Mouse (Mus musculus) forebrain, embryonic 11.5 days (tissue): Measurements from ENCODE around the gene Stum. TPM values are rescaled to one million over a fixed set of nuclear protein-coding genes. Genes with fewer than 3 reads are reported as not detected.

Experiments used
- ATAC-seq: fragments of 200-750 bp; cut with Nextera tagmentation; replicated peaks from 2 replicates; pipeline ENCODE4 v1.8.0; 2017; ENCODE audit warnings: moderate TSS enrichment; ENCODE audit not compliant: low FRiP score
- DNase-seq: peaks from one replicate; pipeline ENCODE4 v3.0.0-alpha.2; 2017; ENCODE audit warnings: low spot score
- H3K27ac ChIP-seq: fragments of 300-500 bp; sonication (generic); 2 replicates; pipeline ENCODE4 v1.5.1; 2014; ENCODE audit warnings: low read depth, low read length
- H3K27me3 ChIP-seq: fragments of 300-500 bp; sonication (generic); 2 replicates; pipeline ENCODE4 v1.6.1; 2014; ENCODE audit warnings: mild to moderate bottlenecking, low read length, mixed read lengths; ENCODE audit not compliant: control insufficient read depth, insufficient read depth
- H3K36me3 ChIP-seq: fragments of 300-500 bp; sonication (generic); 2 replicates; pipeline ENCODE4 v1.6.1; 2014; ENCODE audit warnings: mild to moderate bottlenecking, low read length, moderate library complexity, mixed read lengths; ENCODE audit not compliant: control insufficient read depth, insufficient read depth
- H3K4me1 ChIP-seq: fragments of 300-500 bp; sonication (generic); replicated peaks from 2 replicates; pipeline ENCODE4 v1.6.1; 2014; ENCODE audit warnings: low read length, mixed read lengths; ENCODE audit not compliant: control insufficient read depth, insufficient read depth
- H3K4me2 ChIP-seq: fragments of 300-500 bp; sonication (generic); 2 replicates; pipeline ENCODE4 v1.6.1; 2014; ENCODE audit warnings: low read depth, mild to moderate bottlenecking, low read length, moderate library complexity, mixed read lengths; ENCODE audit not compliant: severe bottlenecking
- H3K4me3 ChIP-seq: fragments of 300-500 bp; sonication (generic); 2 replicates; pipeline ENCODE4 v1.5.1; 2014; ENCODE audit warnings: low read depth, low read length
- H3K9ac ChIP-seq: fragments of 300-500 bp; sonication (generic); 2 replicates; pipeline ENCODE4 v1.6.1; 2014; ENCODE audit warnings: low read length
- H3K9me3 ChIP-seq: fragments of 300-500 bp; sonication (generic); 2 replicates; pipeline ENCODE4 v1.6.1; 2016; ENCODE audit warnings: low read length, mixed read lengths; ENCODE audit not compliant: control insufficient read depth
- WGBS: fragments of 180-500 bp; shearing (Covaris S2); extraction: QIAGEN DNeasy Blood & Tissue Kit; methylation state at CpG from one replicate; pipeline ENCODE4 v1.1.7; 2014; 5-methylcytosine and 5-hydroxymethylcytosine counted together
- polyA plus RNA-seq: library from polyadenylated mRNA; unstranded; fragments of >200 nt; fragmentation: Nextera tagmentation; extraction: Ambion mirVana; gene quantifications from 2 replicates; pipeline ENCODE4 v1.2.1, GENCODE M21; 2014

Gene Stum
- polyA plus RNA-seq, 1 experiment from 2014 or later, result 0.55 TPM

GRCm38 (mm10) chr1:180481956-180482355 is 1.3 kb downstream of the Stum start:
- 5% methylated on average over 10 of the region's 10 CpGs for WGBS
- no peak overlapping the region for H3K4me3 ChIP-seq
- no peak overlapping the region for H3K9ac ChIP-seq
- ATAC-seq (0 out of 2 replicates have a peak, but pooled peaks have one; percentile 28), DNase-seq (no peak)
- H3K9me3 ChIP-seq, result no peaks in the 10 kb centered on the region
- peaks cover 20% of the 10 kb centered on the region for H3K27me3 ChIP-seq
- H3K4me1 ChIP-seq, result peaks cover 10% of the 10 kb centered on the region; the same call in 1 of the 2 replicates
- no peaks in the 10 kb centered on the region for H3K36me3 ChIP-seq
- H3K27ac ChIP-seq, result no peak overlapping the region
- H3K4me2 ChIP-seq, result no peak overlapping the region

GRCm38 (mm10) chr1:180481331-180481730 is 2.0 kb downstream of the Stum start:
- Histone ChIP-seq H3K9ac (no peak overlapping the region), H3K27me3 (peaks cover 20% of the 10 kb centered on the region), H3K9me3 (no peaks in the 10 kb centered on the region), H3K36me3 (no peaks in the 10 kb centered on the region), H3K4me2 (no peak overlapping the region), H3K27ac (no peak overlapping the region), H3K4me1 (peaks cover 10% of the 10 kb centered on the region; the same call in 1 of the 2 replicates), H3K4me3 (no peak overlapping the region)
- WGBS, result 40% methylated on average over 8 of the region's 8 CpGs
- DNase-seq (no peak), ATAC-seq (no peak)

DNA sequence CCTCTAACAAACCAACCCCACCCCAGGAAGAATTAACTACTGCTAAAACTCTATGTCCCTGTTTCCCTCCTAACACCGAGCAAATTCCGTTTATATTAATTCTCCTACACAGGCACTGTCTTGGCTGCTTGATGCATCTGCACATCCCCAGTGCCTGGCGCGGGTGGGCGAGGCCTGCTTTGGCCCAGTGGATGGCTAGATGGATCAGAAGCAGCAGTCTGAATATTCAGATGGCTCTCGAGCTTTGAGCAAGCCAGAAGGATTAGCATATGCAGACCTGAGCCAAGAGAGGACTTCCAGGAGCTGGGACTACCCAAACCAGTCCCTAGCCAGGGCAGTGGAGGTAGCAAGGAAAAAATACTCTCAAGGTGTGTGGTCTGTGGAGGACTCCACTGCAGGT is 3.0 kb downstream of the Stum start:
- peaks cover 20% of the 10 kb centered on the region for H3K27me3 ChIP-seq
- no peaks in the 10 kb centered on the region for H3K36me3 ChIP-seq
- no peak overlapping the region for H3K4me2 ChIP-seq
- no peak overlapping the region for H3K27ac ChIP-seq
- WGBS, result 47% methylated on average over 6 of the region's 6 CpGs
- no peak overlapping the region for H3K4me3 ChIP-seq
- no peaks in the 10 kb centered on the region for H3K9me3 ChIP-seq
- H3K9ac ChIP-seq, result no peak overlapping the region
- ATAC-seq (no peak), DNase-seq (no peak)
- H3K4me1 ChIP-seq, result peaks cover 10% of the 10 kb centered on the region; the same call in 1 of the 2 replicates

- H3K4me1 ChIP-seq, result no peaks in the 10 kb centered on the region
- H3K9ac ChIP-seq, result no peak overlapping the region
- DNase-seq (no peak), ATAC-seq (no peak)
- H3K4me3 ChIP-seq, result no peak overlapping the region
- H3K36me3 ChIP-seq, result no peaks in the 10 kb centered on the region
- H3K9me3 ChIP-seq, result no peaks in the 10 kb centered on the region
- no peak overlapping the region for H3K4me2 ChIP-seq
- no peaks in the 10 kb centered on the region for H3K27me3 ChIP-seq
- H3K27ac ChIP-seq, result no peak overlapping the region
Measured at GRCm38 (mm10) chr1:180473566-180473965, 9.7 kb downstream of the Stum start.

GRCm38 (mm10) chr1:180468004-180468403 is 15.3 kb downstream of the Stum start:
- 87% methylated on average over 4 of the region's 4 CpGs for WGBS
- DNase-seq (no peak), ATAC-seq (no peak)
- Histone ChIP-seq H3K27ac (no peak overlapping the region), H3K9me3 (no peaks in the 10 kb centered on the region), H3K36me3 (no peaks in the 10 kb centered on the region), H3K9ac (no peak overlapping the region), H3K4me3 (no peak overlapping the region), H3K4me2 (no peak overlapping the region), H3K27me3 (no peaks in the 10 kb centered on the region), H3K4me1 (no peaks in the 10 kb centered on the region)

- Histone ChIP-seq H3K36me3 (no peaks in the 10 kb centered on the region), H3K27me3 (no peaks in the 10 kb centered on the region), H3K4me2 (no peak overlapping the region), H3K9me3 (no peaks in the 10 kb centered on the region), H3K9ac (no peak overlapping the region), H3K4me1 (no peaks in the 10 kb centered on the region), H3K4me3 (no peak overlapping the region), H3K27ac (no peak overlapping the region)
- ATAC-seq (no peak), DNase-seq (no peak)
- WGBS, result 79% methylated on average over 4 of the region's 5 CpGs
Measured at GRCm38 (mm10) chr1:180465620-180466019, 17.7 kb downstream of the Stum start.

DNA sequence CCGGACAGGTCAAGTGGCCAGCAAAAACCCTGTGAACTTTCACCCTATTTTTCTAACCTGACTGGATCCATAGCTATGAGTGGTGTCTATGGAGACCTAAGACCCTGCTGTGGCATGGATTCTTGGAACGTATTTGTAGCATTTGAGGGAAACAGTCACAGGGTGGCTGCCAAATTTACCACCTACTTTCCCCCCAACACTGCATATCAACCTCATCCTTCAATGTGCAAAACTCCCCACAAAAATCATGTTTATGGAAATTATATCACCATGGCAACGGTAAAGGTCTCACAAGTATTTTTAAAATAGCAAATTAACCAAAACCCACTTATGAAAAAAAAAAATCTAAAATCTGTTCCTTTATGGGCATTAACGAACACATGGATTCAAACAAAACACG is 18.9 kb downstream of the Stum start:
- Histone ChIP-seq H3K27me3 (no peaks in the 10 kb centered on the region), H3K4me3 (no peak overlapping the region), H3K9ac (no peak overlapping the region), H3K36me3 (no peaks in the 10 kb centered on the region), H3K4me1 (no peaks in the 10 kb centered on the region), H3K4me2 (no peak overlapping the region), H3K27ac (no peak overlapping the region), H3K9me3 (no peaks in the 10 kb centered on the region)
- 73% methylated on average over 5 of the region's 5 CpGs for WGBS
- ATAC-seq, result no peak
- DNase-seq, result no peak

DNA sequence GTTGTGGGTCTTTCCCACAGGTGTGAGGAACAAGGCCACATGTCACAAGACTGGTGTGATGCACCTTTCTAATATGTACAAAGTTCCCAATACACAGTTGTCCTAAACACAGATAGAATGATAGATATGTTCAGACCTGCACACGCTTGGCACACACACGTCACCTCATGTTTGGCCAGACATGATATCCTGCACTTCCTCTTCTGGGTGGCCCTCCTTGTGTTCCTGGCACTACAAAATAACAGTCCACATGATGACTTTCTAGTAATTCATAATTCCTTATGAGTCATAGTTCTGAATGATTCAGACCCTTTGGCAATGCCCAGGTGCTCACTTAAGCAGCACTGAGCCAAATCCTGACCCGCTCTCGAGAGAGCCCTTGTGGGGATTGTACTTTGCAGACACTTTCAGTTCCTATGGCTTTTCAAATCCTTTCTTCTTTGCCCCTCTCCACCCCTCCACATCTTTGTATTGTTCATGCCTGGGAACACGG is 20.3 kb downstream of the Stum start:
- 87% methylated on average over 5 of the region's 5 CpGs for WGBS
- no peaks in the 10 kb centered on the region for H3K9me3 ChIP-seq
- ATAC-seq, result no peak

GRCm38 (mm10) chr1:180462396-180462795 is 20.9 kb downstream of the Stum start:
- no peak overlapping the region for H3K4me2 ChIP-seq
- no peak for DNase-seq
- no peaks in the 10 kb centered on the region for H3K36me3 ChIP-seq
- H3K27ac ChIP-seq, result no peak overlapping the region
- no peak for ATAC-seq
- H3K4me1 ChIP-seq, result no peaks in the 10 kb centered on the region
- WGBS, result 93% methylated on average over 5 of the region's 5 CpGs
- no peak overlapping the region for H3K9ac ChIP-seq
- H3K27me3 ChIP-seq, result no peaks in the 10 kb centered on the region
- no peaks in the 10 kb centered on the region for H3K9me3 ChIP-seq
- no peak overlapping the region for H3K4me3 ChIP-seq

More for the DNA sequence above, 20.3 kb downstream of the Stum start:
- Histone ChIP-seq H3K27ac (no peak overlapping the region), H3K9ac (no peak overlapping the region), H3K36me3 (no peaks in the 10 kb centered on the region), H3K4me2 (no peak overlapping the region), H3K4me3 (no peak overlapping the region), H3K4me1 (no peaks in the 10 kb centered on the region), H3K27me3 (no peaks in the 10 kb centered on the region)
- no peak for DNase-seq
